Mouse (Mus musculus): ENCODE measurements around the gene Syt8.

Gene Syt8

DNA sequence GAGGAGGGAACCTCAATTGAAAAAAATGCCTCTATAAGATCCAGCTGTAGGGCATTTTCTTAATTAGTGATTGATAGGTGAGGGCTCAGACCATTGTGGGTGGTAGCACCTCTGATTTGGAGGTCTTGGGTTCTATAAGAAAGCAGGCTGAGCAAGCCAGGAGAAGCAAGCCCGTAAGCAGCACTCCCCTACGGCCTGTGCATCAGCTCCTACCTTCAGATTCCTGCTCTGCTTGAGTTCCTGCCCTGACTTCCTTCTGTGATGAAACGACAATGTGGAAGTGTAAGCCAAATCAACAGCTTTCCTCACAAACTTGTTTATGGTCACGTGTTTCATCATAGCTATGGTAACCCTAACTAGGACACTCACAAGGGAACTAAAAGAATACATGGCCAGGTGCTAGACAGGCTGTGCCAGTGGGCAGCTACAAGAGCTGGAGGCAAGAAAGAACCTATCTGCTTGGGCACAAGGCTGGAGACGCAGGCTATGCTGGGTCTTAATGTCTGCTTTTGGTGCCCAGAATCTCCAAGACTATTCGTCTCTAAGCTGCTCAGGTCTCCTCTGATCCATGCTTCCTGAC, 14.5 kb downstream of the Syt8 start:
- no peak for DNase-seq

GRCm38 (mm10) chr7:142454706-142455105, 20.1 kb downstream of the Syt8 start:
- DNase-seq: no peak

DNA sequence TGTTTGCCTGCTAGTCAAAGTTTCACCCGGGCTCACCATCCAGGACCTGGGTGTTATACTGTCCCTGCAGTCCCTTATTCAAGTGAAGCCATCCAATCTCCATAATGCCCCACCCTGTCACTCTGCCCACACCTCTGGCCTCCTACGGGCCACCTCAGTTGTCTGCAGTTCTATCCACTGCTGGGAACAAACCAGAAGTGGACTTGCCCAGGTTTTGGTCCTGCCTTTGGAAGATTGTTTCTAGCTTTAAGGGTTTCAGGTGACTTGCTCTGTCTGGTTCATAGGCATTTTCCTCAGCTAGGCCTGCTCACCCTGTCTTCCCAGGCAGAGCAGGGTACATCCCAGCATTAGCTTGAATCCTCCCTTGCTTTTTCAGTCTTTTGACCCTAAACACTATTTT, 20.6 kb downstream of the Syt8 start:
- DNase-seq: no peak

DNA sequence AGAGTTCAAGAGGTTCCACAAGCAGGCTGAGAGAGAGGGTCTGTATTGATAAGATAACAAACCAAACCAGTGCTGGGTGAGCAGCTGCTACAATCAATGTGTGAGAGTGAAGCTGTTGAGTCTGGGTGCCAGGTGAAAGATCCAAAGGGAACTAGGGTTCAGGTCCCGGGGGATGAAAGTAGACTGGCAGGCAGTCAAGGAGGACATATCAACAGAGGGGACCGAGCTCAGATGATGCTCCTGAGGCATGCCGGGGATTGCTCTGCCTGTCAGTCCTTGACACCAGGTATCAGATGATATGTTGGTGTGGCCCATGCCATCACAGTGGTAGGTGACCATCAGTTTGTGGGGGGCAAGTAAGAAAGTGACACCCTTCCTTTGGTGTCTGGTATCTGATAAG, 22.2 kb downstream of the Syt8 start:
- peak; percentile 17 to 22 for DNase-seq

DNA sequence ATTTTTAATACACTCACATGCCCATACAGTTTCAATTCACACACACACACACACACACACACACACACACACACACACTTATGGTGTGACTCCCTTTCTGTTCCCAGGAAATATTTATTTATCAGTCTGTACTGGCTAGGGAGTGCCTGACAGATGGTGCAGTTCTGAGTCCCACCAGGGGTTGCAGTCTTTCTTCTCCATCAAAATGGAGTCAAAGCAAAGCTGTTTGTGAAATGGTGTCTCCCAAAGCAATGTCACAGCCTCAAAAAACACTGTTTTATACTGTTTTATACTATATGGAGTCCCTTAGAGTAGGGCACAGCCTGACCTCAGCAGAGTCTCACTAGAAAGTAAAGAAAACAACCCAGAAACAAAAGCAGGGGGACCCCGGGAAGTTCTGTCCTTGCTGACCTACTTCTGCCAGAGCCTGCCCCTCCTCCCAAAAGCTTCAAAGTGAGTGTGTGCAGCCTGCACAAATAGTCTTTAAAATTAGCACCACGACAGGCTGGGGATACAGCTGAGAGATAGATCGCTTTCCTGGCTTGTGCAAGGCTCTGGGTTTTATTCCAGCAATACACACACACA, 22.7 kb downstream of the Syt8 start:
- peak; percentile 61 to 73 for DNase-seq

DNA sequence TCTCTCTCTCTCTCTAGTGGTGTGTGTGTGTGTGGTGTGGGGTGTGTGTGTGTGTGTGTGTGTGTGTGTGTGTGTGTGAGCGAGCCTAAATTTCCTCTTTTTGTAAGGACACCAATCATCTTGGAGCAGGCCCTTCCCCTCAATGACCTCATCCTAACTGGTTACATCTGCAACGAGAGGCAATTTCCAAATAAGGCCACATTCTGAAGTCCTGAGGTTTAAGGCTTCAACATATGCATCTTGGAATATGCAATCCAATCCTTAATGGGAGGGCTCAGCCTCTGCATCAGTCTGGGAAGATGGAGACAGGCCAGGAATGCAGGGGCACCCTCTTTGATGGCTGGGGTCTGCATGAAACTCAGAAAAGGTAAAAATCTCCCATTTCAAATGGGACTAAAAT, 23.4 kb downstream of the Syt8 start:
- DNase-seq: peak; percentile 4 to 8

DNA sequence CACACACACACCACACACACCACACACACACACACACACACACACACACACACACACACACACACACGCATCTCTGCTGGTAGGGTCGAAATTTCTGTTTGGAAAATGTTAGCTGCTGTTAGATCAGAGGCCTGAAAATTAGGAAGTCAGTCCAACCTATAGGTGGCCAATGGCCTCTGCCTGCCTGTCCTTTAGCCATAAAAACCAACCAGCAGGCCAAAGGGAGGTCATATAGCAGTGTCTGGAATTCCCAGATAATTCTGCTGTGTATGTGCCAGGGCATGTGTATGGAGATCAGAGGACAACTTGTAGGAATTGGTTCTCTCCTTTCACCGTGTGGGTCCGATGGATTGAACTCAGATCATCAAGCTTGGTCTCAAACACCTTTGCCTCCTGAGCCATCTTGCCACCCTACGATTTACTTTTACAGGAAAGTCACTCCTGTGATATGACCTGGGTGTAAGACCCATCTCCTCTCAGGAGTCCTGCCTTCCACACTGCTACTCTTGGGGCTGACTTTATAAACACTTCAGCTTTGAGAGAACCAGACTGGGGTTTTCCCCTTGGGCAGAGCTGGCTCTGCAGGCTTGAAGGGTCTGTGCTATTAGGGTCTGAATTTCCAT, 24.1 kb downstream of the Syt8 start:
- DNase-seq: peak; percentile 4 to 6

DNA sequence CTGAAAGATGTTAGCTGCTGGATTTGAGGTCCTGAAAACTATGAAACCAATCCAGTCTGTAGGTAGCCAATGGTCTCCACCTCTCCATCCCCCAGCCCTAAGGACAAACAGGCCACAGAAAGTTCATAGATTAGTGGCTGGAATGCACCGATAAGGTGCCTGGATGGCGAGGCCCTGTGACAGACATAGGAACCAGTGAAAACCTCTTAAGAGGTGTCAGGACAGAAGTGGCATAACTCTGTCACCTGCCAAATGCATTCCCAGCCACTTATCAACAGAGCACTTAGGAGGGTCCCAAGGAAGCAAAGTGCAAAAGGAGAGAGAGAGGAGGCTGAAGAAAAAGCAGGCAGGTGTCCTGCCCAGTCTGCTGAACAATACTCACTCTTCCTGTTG, 24.6 kb downstream of the Syt8 start:
- DNase-seq: peak in 1 of 2 experiments; percentile 3

DNA sequence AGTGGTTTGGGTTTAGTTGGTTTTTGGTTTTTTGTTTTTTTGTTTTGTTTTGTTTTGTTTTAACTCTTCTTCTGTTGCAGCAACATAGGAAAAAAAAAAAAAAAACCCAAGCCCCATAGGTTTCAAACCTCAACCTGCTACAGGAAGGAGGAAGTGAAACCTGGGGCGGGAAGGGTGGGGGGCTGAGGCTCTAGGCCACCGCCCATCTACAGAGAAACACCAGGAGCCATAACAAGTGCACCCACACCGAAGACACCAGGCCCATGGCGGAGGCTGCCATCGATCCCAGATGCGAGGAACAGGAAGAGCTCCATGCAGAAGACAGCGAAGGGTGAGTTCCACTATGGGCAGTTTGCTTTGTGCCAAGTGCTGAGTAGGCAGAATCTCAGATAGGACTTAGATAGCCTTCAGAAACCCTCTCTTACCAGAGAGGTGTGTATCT, 26.0 kb downstream of the Syt8 start, which contains the start of gene Lsp1:
Gene Lsp1, plus strand, starts transcription at position 174 of the 442 bp plus-strand sequence.
- peak; percentile 53 to 60 for DNase-seq

DNA sequence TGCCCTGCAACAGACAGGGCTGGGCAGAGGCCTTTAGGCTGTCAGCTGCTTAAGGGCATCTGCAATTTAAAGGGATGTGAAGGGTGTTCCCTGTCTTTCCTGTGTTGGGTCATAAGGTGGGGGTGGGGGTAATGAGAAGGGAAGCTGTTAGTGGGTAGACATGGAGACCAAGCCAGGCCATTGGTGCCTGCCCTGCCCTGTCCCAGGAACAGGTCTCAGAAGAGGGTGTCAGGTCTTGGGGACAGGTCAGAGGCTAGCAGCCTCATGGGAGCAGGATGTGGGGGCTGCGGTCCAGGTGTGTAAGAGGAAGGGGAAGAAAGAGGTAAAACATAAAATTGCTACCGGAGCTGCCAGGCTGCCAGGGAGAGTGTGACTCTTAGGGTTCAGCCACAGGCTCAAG, 26.8 kb downstream of the Syt8 start:
- peak; percentile 60 to 70 for DNase-seq

DNA sequence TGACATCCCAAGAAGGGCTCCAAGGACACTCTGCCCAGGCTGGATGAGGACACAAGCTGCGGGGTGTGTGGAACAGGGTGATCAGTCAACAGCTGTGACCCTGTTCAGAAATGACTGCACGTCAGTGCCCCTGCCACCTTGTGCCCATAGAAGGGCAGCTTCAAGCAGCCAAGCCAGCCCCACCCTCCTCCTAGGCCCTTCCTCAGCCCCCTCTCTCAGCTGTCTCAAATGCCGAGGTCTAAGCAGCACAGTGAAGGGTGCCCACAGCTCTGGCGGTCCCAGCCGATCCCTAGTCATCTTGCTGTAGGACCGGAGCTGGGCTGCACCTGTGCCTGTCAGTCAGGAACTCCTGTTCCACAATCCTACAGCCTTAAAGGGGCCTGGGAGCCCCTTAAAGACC, 27.5 kb downstream of the Syt8 start:
- peak; percentile 30 to 47 for DNase-seq

DNA sequence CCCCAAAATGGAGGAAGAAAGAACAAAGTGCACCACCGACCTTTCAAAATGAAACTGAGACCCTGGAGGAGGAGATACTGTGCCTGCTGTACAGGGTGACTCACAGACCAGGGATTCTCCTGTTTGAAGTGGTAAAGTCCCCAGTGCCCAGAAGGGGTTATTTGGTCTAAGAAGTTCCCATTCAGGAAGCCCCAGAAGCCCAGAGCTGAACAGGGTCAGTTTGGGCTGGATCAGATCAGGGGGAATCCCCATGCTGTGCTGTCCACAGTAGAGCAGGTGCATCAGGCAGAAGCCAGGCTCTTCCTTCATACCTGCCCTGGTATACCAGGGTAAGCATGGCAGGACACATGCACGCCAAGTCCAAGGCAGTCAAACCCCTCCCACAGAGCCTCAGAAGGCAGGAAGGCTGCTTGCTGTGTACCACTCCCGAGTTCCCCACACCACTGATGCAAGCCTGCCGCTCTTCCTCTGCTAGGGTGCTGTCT, 28.0 kb downstream of the Syt8 start:
- DNase-seq: peak; percentile 43 to 51

GRCm38 (mm10) chr7:142470171-142470691, 35.6 kb downstream of the Syt8 start:
- no peak for DNase-seq

GRCm38 (mm10) chr7:142470808-142471413, 36.3 kb downstream of the Syt8 start:
- DNase-seq: peak; percentile 1 to 3

GRCm38 (mm10) chr7:142471414-142471861, 36.8 kb downstream of the Syt8 start:
- peak; percentile 0 to 4 for DNase-seq

GRCm38 (mm10) chr7:142471884-142472570, 37.4 kb downstream of the Syt8 start:
- DNase-seq: peak in 1 of 2 experiments; percentile 16

- DNase-seq: peak; percentile 0 to 1
Observed at GRCm38 (mm10) chr7:142472936-142473335, 38.3 kb downstream of the Syt8 start.

DNA sequence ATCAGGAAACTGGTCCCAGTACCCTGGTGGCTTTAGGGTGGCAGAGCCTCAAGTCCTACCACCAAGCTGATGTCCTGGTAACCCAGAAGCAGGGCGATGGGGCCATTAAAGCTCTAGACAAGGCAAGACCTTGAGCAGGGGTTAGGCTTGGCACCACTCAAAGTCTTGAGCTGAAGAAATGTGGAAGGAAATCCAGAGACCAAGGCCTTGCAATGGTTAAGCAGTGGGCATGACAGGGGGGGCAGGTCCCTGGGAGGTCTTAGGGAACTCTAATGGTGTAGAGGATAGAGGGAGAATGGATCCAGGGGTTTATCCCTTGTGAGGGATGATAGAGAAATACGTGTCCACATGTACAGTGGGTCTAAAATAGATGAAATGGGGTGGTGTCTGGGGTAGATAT, 38.8 kb downstream of the Syt8 start:
- no peak for DNase-seq

DNA sequence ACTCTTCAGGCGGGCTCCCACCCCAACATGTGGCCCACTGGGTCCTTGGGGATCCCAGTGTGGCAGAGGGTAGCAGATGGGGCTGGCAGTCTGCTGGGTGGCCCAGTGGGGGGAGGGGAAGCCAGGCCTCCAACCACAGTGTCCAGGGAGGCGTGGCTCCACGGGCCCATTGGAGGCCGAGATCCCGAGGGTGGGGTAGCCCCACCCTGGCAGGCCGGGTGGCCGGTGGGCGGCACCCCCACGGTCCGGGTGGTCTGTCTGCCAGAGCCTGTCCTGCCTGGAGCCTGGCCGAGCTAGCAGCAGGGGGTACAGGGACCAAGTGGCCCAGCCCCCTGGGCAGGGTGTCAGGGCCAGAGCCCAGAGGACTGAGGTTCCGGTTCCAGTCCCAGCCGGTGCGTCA, 40.1 kb downstream of the Syt8 start:
- peak; percentile 2 to 25 for DNase-seq

GRCm38 (mm10) chr7:142475641-142476040, 41.0 kb downstream of the Syt8 start:
- DNase-seq: peak in 1 of 2 experiments; percentile 2

DNA sequence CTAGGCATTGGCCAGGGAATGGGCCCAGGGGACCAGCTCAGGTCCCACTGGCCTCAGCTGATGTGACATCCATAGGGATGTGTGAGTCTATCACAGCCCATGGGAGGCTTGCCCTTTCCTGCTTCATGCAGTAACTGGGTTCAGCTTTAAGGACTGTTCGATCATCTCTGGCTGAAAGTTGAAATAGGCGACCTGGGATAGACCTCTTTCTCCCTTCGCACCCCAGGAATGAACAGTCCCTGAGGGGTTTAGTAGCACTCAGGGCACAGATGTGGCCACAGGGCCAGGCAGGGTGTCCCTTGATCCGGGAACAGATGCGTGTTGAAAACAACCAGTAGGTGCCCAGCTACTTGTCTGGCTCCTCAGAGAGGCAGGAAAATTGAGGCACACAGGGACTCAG, 41.6 kb downstream of the Syt8 start:
- peak in 1 of 2 experiments; percentile 3 for DNase-seq

DNA sequence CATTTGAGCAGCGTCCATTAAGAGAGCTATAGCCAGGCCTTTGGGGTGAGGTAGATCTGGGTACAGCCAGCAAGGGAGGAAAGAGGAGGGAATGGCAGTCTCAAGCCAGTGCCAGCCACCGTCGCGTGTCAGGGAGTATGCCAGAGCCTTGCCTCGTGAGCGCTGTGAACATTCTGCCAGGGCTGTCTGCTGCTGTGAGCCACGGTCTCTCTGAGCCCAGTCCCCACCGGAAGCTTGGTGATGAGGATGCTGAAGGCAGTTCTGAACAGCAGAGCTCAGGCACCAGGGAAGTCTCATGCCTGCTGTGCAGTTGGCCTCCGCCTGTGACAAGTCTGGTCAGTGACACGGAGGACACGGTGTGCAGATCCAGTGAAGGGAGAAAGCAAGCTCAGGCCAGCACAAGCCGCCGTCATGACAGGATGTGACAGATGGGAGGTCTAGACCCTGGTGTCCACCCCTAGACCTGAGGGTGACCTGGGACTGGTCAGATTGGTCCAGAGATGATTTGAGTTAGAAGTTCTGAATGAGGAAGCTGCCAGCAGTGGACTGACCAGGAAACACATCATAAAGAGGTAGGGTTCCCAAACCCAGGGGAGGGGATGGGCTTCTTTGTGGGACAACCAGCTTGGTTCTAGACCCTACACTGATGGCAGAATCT, 42.3 kb downstream of the Syt8 start:
- DNase-seq: peak in 1 of 2 experiments; percentile 3
